Mouse (Mus musculus) adrenal gland, adult 18-20 months (tissue): Measurements from ENCODE around the gene Ankrd33. TPM values are rescaled to one million over a fixed set of nuclear protein-coding genes. Genes with fewer than 3 reads are reported as not detected.

Experiments
- DNase-seq, 2 experiments: peaks; one replicate each; pipeline ENCODE4 v3.0.0; 2021 to 2022; ENCODE audit warnings: low spot score in 2 of 2
- total RNA-seq, 2 experiments: library from RNA; stranded (reverse); gene quantifications; 1 replicate in 1 of 2; 2 replicates in 1 of 2; pipeline ENCODE4 v1.2.3; 2021

Ankrd33 gene
- total RNA-seq, 2 experiments from 2014 or later = 0.42 to 0.70 TPM

- no peak for DNase-seq
Observed at GRCm38 (mm10) chr15:101146100-101146965, 30.8 kb downstream of the Ankrd33 start.

GRCm38 (mm10) chr15:101147115-101147909 lies 31.8 kb downstream of the Ankrd33 start:
- no peak for DNase-seq

GRCm38 (mm10) chr15:101147910-101148273 lies 32.3 kb downstream of the Ankrd33 start:
- no peak for DNase-seq

GRCm38 (mm10) chr15:101148604-101149003 lies 33.0 kb downstream of the Ankrd33 start:
- DNase-seq = no peak

- DNase-seq = no peak
Observed at GRCm38 (mm10) chr15:101151409-101152261, 36.1 kb downstream of the Ankrd33 start.

GRCm38 (mm10) chr15:101154700-101155616 lies 39.4 kb downstream of the Ankrd33 start:
- DNase-seq = no peak

GRCm38 (mm10) chr15:101160128-101160527 lies 44.6 kb downstream of the Ankrd33 start:
- no peak for DNase-seq

- DNase-seq = no peak
Observed at GRCm38 (mm10) chr15:101160591-101160990, 45.0 kb downstream of the Ankrd33 start.

- DNase-seq = no peak
Observed at GRCm38 (mm10) chr15:101161534-101161933, 46.0 kb downstream of the Ankrd33 start.

GRCm38 (mm10) chr15:101163056-101163458 lies 47.5 kb downstream of the Ankrd33 start:
- DNase-seq = no peak

GRCm38 (mm10) chr15:101163854-101164253 lies 48.3 kb downstream of the Ankrd33 start:
- DNase-seq = no peak

- DNase-seq = no peak
Observed at GRCm38 (mm10) chr15:101164291-101164690, 48.7 kb downstream of the Ankrd33 start.

GRCm38 (mm10) chr15:101165658-101166437 lies 50.3 kb downstream of the Ankrd33 start:
- DNase-seq = no peak

- no peak for DNase-seq
Observed at GRCm38 (mm10) chr15:101167553-101167952, 52.0 kb downstream of the Ankrd33 start.

Other genes starting within 250 kb of the Ankrd33 start
- gene Scn8a, start 245.9 kb upstream of the Ankrd33 start, total RNA-seq = 1 to 10 TPM; 2.8 to 3.6 TPM
- gene Gm47841, start 68.4 kb upstream of the Ankrd33 start, total RNA-seq = not detected
- 1 to 10 TPM; 4.7 to 7.1 TPM for gene Fignl2, start 37.2 kb upstream of the Ankrd33 start, total RNA-seq
- gene Acvrl1, start 12.8 kb downstream of the Ankrd33 start, total RNA-seq = 10 to 100 TPM; 19.1 to 26.1 TPM
- 1 to 10 TPM; 5.8 to 5.9 TPM for gene Acvr1b, start 58.3 kb downstream of the Ankrd33 start, total RNA-seq
- gene Grasp, start 108.4 kb downstream of the Ankrd33 start, total RNA-seq = 10 to 100 TPM; 16.3 to 19.8 TPM
- 100 to 1,000 TPM; 275 to 349 TPM for gene Nr4a1, start 138.5 kb downstream of the Ankrd33 start, total RNA-seq
- gene Atg101, start 168.5 kb downstream of the Ankrd33 start, total RNA-seq = 10 to 100 TPM; 60.5 to 64.0 TPM
- under 1 TPM; 0.27 to 0.54 TPM for gene 6030408B16Rik, start 177.5 kb downstream of the Ankrd33 start, total RNA-seq